Mouse (Mus musculus) heart, adult 2 months (tissue): Measurements from ENCODE around the gene 4931406C07Rik.
A peak's percentile ranks its signal among the peaks of the same experiment; 100 is the strongest.

Experiments used
- CTCF ChIP-seq: fragments of 200-600 bp; IDR thresholded peaks from 2 replicates; pipeline ENCODE4 v1.8.1; 2022; ENCODE audit warnings: antibody characterized with exemption, mild to moderate bottlenecking, moderate library complexity
- POLR2A ChIP-seq: fragments of 200-500 bp; IDR thresholded peaks from 2 replicates; pipeline ENCODE4 v1.6.1; 2011; ENCODE audit warnings: mild to moderate bottlenecking, low read depth, low read length, control low read depth; ENCODE audit not compliant: insufficient read depth

DNA sequence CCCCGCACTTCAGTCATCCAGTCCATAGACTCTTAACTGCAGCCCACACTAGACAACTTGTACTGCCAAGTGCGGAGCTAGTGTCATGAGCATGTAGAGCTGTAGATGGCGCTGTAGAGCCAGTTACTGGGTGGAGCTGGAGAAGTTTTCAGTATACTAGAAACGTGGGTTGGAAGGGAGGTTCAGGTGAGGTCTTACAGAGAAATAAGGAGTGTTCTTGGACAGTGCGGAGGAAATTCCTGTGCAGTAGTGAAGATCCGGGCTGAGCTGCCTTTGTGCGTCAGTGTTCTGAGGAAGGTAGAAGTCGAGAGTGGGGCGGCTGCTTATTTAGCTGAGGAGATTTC, 64.7 kb downstream of the 4931406C07Rik start:
- TF ChIP-seq CTCF: peak; percentile 63
- no peak for TF ChIP-seq POLR2A
